Mouse (Mus musculus) frontal cortex, postnatal 14 days (tissue): ENCODE results near the gene Rln1.
A peak's percentile ranks its signal among the peaks of the same experiment; 100 is the strongest.

Source experiments
- DNase-seq, 2 experiments: peaks; one replicate each; pipeline ENCODE4 v3.0.0; 2022; ENCODE audit warnings: low spot score in 2 of 2

The Rln1 gene

GRCm38 (mm10) chr19:29334068-29334745 lies at the start of gene Rln1:
Rln1 (minus strand) TSS chr19:29334670.
- DNase-seq = peak in 1 of 2 experiments; percentile 14

- no peak for DNase-seq
Measured at GRCm38 (mm10) chr19:29383368-29383767, 48.9 kb upstream of the Rln1 start.

GRCm38 (mm10) chr19:29379839-29380603 lies 45.6 kb upstream of the Rln1 start:
- DNase-seq = no peak

- DNase-seq = no peak
Measured at GRCm38 (mm10) chr19:29376382-29376781, 41.9 kb upstream of the Rln1 start.

GRCm38 (mm10) chr19:29374947-29375346 lies 40.5 kb upstream of the Rln1 start:
- no peak for DNase-seq

GRCm38 (mm10) chr19:29373438-29373837 lies 39.0 kb upstream of the Rln1 start:
- DNase-seq = no peak

GRCm38 (mm10) chr19:29372621-29373020 lies 38.2 kb upstream of the Rln1 start:
- no peak for DNase-seq

GRCm38 (mm10) chr19:29372138-29372537 lies 37.7 kb upstream of the Rln1 start:
- no peak for DNase-seq

GRCm38 (mm10) chr19:29371284-29372081 lies 37.0 kb upstream of the Rln1 start:
- DNase-seq = no peak

GRCm38 (mm10) chr19:29370545-29371283 lies 36.2 kb upstream of the Rln1 start:
- no peak for DNase-seq

GRCm38 (mm10) chr19:29370112-29370511 lies 35.6 kb upstream of the Rln1 start:
- DNase-seq = no peak

- DNase-seq = no peak
Measured at GRCm38 (mm10) chr19:29368671-29369309, 34.3 kb upstream of the Rln1 start.

GRCm38 (mm10) chr19:29368041-29368440 lies 33.6 kb upstream of the Rln1 start:
- DNase-seq = no peak

- DNase-seq = peak in 1 of 2 experiments; percentile 22
Measured at GRCm38 (mm10) chr19:29366969-29367622, 32.6 kb upstream of the Rln1 start, which contains the start of the genes Plgrkt and Cd274. Plgrkt (minus strand) TSS chr19:29367390. Cd274 (plus strand) TSS chr19:29367455.

GRCm38 (mm10) chr19:29366226-29366968 lies 31.9 kb upstream of the Rln1 start:
- no peak for DNase-seq

- DNase-seq = no peak
Measured at GRCm38 (mm10) chr19:29365105-29365504, 30.6 kb upstream of the Rln1 start.

- DNase-seq = no peak
Measured at GRCm38 (mm10) chr19:29364076-29364475, 29.6 kb upstream of the Rln1 start.

- no peak for DNase-seq
Measured at GRCm38 (mm10) chr19:29363557-29363956, 29.1 kb upstream of the Rln1 start.

- no peak for DNase-seq
Measured at GRCm38 (mm10) chr19:29362173-29362930, 27.9 kb upstream of the Rln1 start.
